In genomic region chr11:101441450-101442126, GRCm38 (mm10) we compare ENCODE assay signal across 8 mouse cellular contexts. TPM values are rescaled to one million over a fixed set of nuclear protein-coding genes. Genes with fewer than 3 reads are reported as not detected.
DNase-seq lines count a peak whose midpoint lies in the region; ATAC-seq and TF ChIP-seq lines count a peak whose summit lies in the region.
"Not testable (repeated sequence)": the region's sequence is repeated elsewhere in the genome, so short reads cannot be mapped to it uniquely, and the experiment has no call there.

No protein-coding gene starts in this region.

- not testable (repeated sequence) for TF ChIP-seq POLR2A in ES-Bruce4 (IDR thresholded peaks at IDR 0.05; ENCODE audit: insufficient read depth, low read length)

- H3K4me3 ChIP-seq in ES-Bruce4 (ENCODE audit: low read depth, low read length), result peak overlapping the region; percentile 40
- peak overlapping the region; percentile 83 for H3K4me3 ChIP-seq in embryonic facial prominence, embryonic 14.5 days (ENCODE audit: low read depth, low read length)
- H3K4me3 ChIP-seq in heart, embryonic 10.5 days, result peak overlapping the region; percentile 86
- peak overlapping the region; percentile 18 for H3K4me3 ChIP-seq in hindbrain, embryonic 14.5 days (replicated peaks; ENCODE audit: low read length)
- H3K4me3 ChIP-seq in kidney, postnatal 0 days (replicated peaks; ENCODE audit: low read depth, low read length), result peak overlapping the region; percentile 23; the same call in 1 of the 2 replicates
- peak overlapping the region; percentile 77 to 91 for H3K4me3 ChIP-seq in liver, embryonic 14.5 days (ENCODE audit: insufficient read depth in 1 of 2, low read depth in 2 of 2, low read length in 2 of 2)
- peak overlapping the region; percentile 87 for H3K4me3 ChIP-seq in midbrain, embryonic 11.5 days (ENCODE audit: low read depth, low read length)
- peak overlapping the region; percentile 27 for H3K4me3 ChIP-seq in neural tube, embryonic 15.5 days (replicated peaks)

- DNase-seq in embryonic facial prominence, embryonic 14.5 days (ENCODE audit: low spot score); heart, embryonic 10.5 days (ENCODE audit: low spot score); hindbrain, embryonic 14.5 days (ENCODE audit: low spot score); kidney, postnatal 0 days (ENCODE audit: low spot score); liver, embryonic 14.5 days (ENCODE audit: low read depth in 3 of 3, low spot score in 3 of 3); midbrain, embryonic 11.5 days (ENCODE audit: low spot score, missing footprints): not testable (repeated sequence)

- H3K27me3 ChIP-seq in ES-Bruce4 (ENCODE audit: control insufficient read depth, insufficient read depth, low read length, poor library complexity, severe bottlenecking); embryonic facial prominence, embryonic 14.5 days (replicated peaks; ENCODE audit: control insufficient read depth, insufficient read depth, low read length); heart, embryonic 10.5 days (ENCODE audit: insufficient read depth, poor library complexity, severe bottlenecking); hindbrain, embryonic 14.5 days (ENCODE audit: control insufficient read depth, insufficient read depth, low read length); kidney, postnatal 0 days (ENCODE audit: insufficient read depth, low read length); liver, embryonic 14.5 days (ENCODE audit: control insufficient read depth, insufficient read depth, low read length); midbrain, embryonic 11.5 days (ENCODE audit: control insufficient read depth, insufficient read depth, low read length); neural tube, embryonic 15.5 days (replicated peaks): not testable (repeated sequence)

- not testable (repeated sequence) for H3K4me1 ChIP-seq in ES-Bruce4 (ENCODE audit: control insufficient read depth, insufficient read depth, low read length); kidney, postnatal 0 days (replicated peaks; ENCODE audit: insufficient read depth, low read length); midbrain, embryonic 11.5 days (ENCODE audit: control insufficient read depth, insufficient read depth, low read length)
- H3K4me1 ChIP-seq in embryonic facial prominence, embryonic 14.5 days (ENCODE audit: control insufficient read depth, insufficient read depth, low read length), result peaks cover 10% of the 10 kb centered on the region
- H3K4me1 ChIP-seq in heart, embryonic 10.5 days, result peaks cover 10% of the 10 kb centered on the region
- peaks cover 14% of the 10 kb centered on the region for H3K4me1 ChIP-seq in hindbrain, embryonic 14.5 days (replicated peaks; ENCODE audit: control insufficient read depth, insufficient read depth, low read length)
- peaks cover 0 to 19% of the 10 kb centered on the region in 2 experiments; a peak in 3 of 4 replicates for H3K4me1 ChIP-seq in liver, embryonic 14.5 days (replicated peaks; ENCODE audit: control insufficient read depth in 2 of 2, insufficient read depth in 2 of 2, low read length in 1 of 2)
- peaks cover 22% of the 10 kb centered on the region for H3K4me1 ChIP-seq in neural tube, embryonic 15.5 days

- peak overlapping the region; percentile 80 for H3K4me2 ChIP-seq in embryonic facial prominence, embryonic 14.5 days (ENCODE audit: low read depth, low read length)
- peak overlapping the region; percentile 38 for H3K4me2 ChIP-seq in hindbrain, embryonic 14.5 days (replicated peaks)
- peak overlapping the region; percentile 49; the same call in 1 of the 2 replicates for H3K4me2 ChIP-seq in kidney, postnatal 0 days (ENCODE audit: low read length)
- peak overlapping the region; percentile 76 for H3K4me2 ChIP-seq in liver, embryonic 14.5 days (ENCODE audit: low read depth)
- not testable (repeated sequence) for H3K4me2 ChIP-seq in midbrain, embryonic 11.5 days
- peak overlapping the region; percentile 89 for H3K4me2 ChIP-seq in neural tube, embryonic 15.5 days

- H3K9me3 ChIP-seq in ES-Bruce4 (replicated peaks; ENCODE audit: control insufficient read depth, insufficient read depth, low read length, poor library complexity, severe bottlenecking); embryonic facial prominence, embryonic 14.5 days (ENCODE audit: control insufficient read depth, low read length); heart, embryonic 10.5 days; hindbrain, embryonic 14.5 days (ENCODE audit: control insufficient read depth, low read length); kidney, postnatal 0 days (replicated peaks; ENCODE audit: low read length); liver, embryonic 14.5 days (ENCODE audit: control insufficient read depth, low read length); midbrain, embryonic 11.5 days (ENCODE audit: control insufficient read depth, low read length); neural tube, embryonic 15.5 days (replicated peaks): not testable (repeated sequence)

- H3K36me3 ChIP-seq in ES-Bruce4 (ENCODE audit: control insufficient read depth, insufficient read depth, low read length, poor library complexity, severe bottlenecking), result peaks cover 29% of the 10 kb centered on the region
- peaks cover 28% of the 10 kb centered on the region for H3K36me3 ChIP-seq in embryonic facial prominence, embryonic 14.5 days (ENCODE audit: control insufficient read depth, insufficient read depth, low read length)
- peaks cover 32% of the 10 kb centered on the region for H3K36me3 ChIP-seq in heart, embryonic 10.5 days
- peaks cover 31% of the 10 kb centered on the region for H3K36me3 ChIP-seq in hindbrain, embryonic 14.5 days (replicated peaks; ENCODE audit: control insufficient read depth, insufficient read depth)
- H3K36me3 ChIP-seq in kidney, postnatal 0 days (ENCODE audit: insufficient read depth, low read length), result peaks cover 17% of the 10 kb centered on the region
- peaks cover 23% of the 10 kb centered on the region for H3K36me3 ChIP-seq in liver, embryonic 14.5 days (replicated peaks; ENCODE audit: control insufficient read depth, insufficient read depth, low read depth)
- peaks cover 12% of the 10 kb centered on the region; the same call in 1 of the 2 replicates for H3K36me3 ChIP-seq in midbrain, embryonic 11.5 days (ENCODE audit: control insufficient read depth, insufficient read depth, low read length)
- H3K36me3 ChIP-seq in neural tube, embryonic 15.5 days, result peaks cover 21% of the 10 kb centered on the region

- H3K27ac ChIP-seq in ES-Bruce4 (ENCODE audit: insufficient read depth, low read length); embryonic facial prominence, embryonic 14.5 days (replicated peaks; ENCODE audit: low read depth, low read length); hindbrain, embryonic 14.5 days; kidney, postnatal 0 days; midbrain, embryonic 11.5 days (ENCODE audit: low read depth, low read length): not testable (repeated sequence)
- peak overlapping the region; percentile 83; the same call in 1 of the 2 replicates for H3K27ac ChIP-seq in heart, embryonic 10.5 days
- H3K27ac ChIP-seq in liver, embryonic 14.5 days, result peak overlapping the region; percentile 46
- 0 out of 2 replicates have a peak overlapping the region, but pooled peaks have one; percentile 23 for H3K27ac ChIP-seq in neural tube, embryonic 15.5 days (replicated peaks)

- 43% methylated on average over 15 of the region's 15 CpGs for WGBS in embryonic facial prominence, embryonic 14.5 days
- WGBS in heart, embryonic 10.5 days, result 33% methylated on average over 15 of the region's 15 CpGs
- WGBS in hindbrain, embryonic 14.5 days, result 44% methylated on average over 15 of the region's 15 CpGs
- 36% methylated on average over 15 of the region's 15 CpGs for WGBS in kidney, postnatal 0 days
- 22% methylated on average over 15 of the region's 15 CpGs for WGBS in liver, embryonic 14.5 days (ENCODE audit: insufficient replicate concordance)
- 38% methylated on average over 15 of the region's 15 CpGs for WGBS in midbrain, embryonic 11.5 days
- WGBS in neural tube, embryonic 15.5 days, result 41% methylated on average over 15 of the region's 15 CpGs

- not testable (repeated sequence) for ATAC-seq in embryonic facial prominence, embryonic 14.5 days (ENCODE audit: low read depth); hindbrain, embryonic 14.5 days (ENCODE audit: low FRiP score); kidney, postnatal 0 days (replicated peaks; ENCODE audit: low FRiP score, low read depth); liver, embryonic 14.5 days (ENCODE audit: insufficient read depth); neural tube, embryonic 15.5 days (ENCODE audit: low FRiP score)
- ATAC-seq in midbrain, embryonic 11.5 days (ENCODE audit: low FRiP score), result peak; percentile 74; the same call in 1 of the 2 replicates

- TF ChIP-seq CTCF in ES-Bruce4 (IDR thresholded peaks at IDR 0.05; ENCODE audit: low read depth, low read length); kidney, postnatal 0 days (IDR thresholded peaks at IDR 0.05; ENCODE audit: low read depth); liver, embryonic 14.5 days (IDR thresholded peaks at IDR 0.05; ENCODE audit: low read depth): not testable (repeated sequence)

- H3K9ac ChIP-seq in ES-Bruce4 (ENCODE audit: low read depth, poor library complexity, severe bottlenecking); embryonic facial prominence, embryonic 14.5 days (ENCODE audit: low read depth, low read length); hindbrain, embryonic 14.5 days; kidney, postnatal 0 days (ENCODE audit: low read depth, low read length); midbrain, embryonic 11.5 days (ENCODE audit: low read length); neural tube, embryonic 15.5 days (replicated peaks): not testable (repeated sequence)
- H3K9ac ChIP-seq in liver, embryonic 14.5 days (replicated peaks), result peak overlapping the region; percentile 48

- not testable (repeated sequence) for TF ChIP-seq EP300 in ES-Bruce4 (IDR thresholded peaks at IDR 0.05; ENCODE audit: insufficient read depth, low read depth, low read length); liver, embryonic 14.5 days (IDR thresholded peaks at IDR 0.05; ENCODE audit: low read depth)

RNA-seq across cellular contexts. Expression of gene Rpl27, which starts 0.5 kb away (rescaled TPM):
- polyA plus RNA-seq in ES-Bruce4 (2011; ENCODE audit: insufficient read depth, insufficient read length, low read depth, missing spikeins), result 1,188 and 1,249 TPM in 2 replicates
- polyA plus RNA-seq in embryonic facial prominence, embryonic 14.5 days (2014; fragmentation: Nextera tagmentation; extraction: Ambion mirVana), result 376 and 406 TPM in 2 replicates
- polyA plus RNA-seq in heart, embryonic 10.5 days (2016; fragmentation: Nextera tagmentation; extraction: Ambion mirVana), result 311 and 360 TPM in 2 replicates
- polyA plus RNA-seq in hindbrain, embryonic 14.5 days (2014; fragmentation: Nextera tagmentation; extraction: Ambion mirVana), result 248 and 297 TPM in 2 replicates
- polyA plus RNA-seq in kidney, postnatal 0 days (2015; fragmentation: Nextera tagmentation; extraction: Ambion mirVana), result 396 and 448 TPM in 2 replicates
- 571 and 987 TPM in 2 replicates for polyA plus RNA-seq in liver, embryonic 14.5 days (2012; rRNA removed)
- polyA plus RNA-seq in liver, embryonic 14.5 days (2014; fragmentation: Nextera tagmentation; extraction: Ambion mirVana), result 295 and 303 TPM in 2 replicates
- polyA plus RNA-seq in midbrain, embryonic 11.5 days (2014; fragmentation: Nextera tagmentation; extraction: Ambion mirVana), result 385 and 399 TPM in 2 replicates
- 245 and 254 TPM in 2 replicates for polyA plus RNA-seq in neural tube, embryonic 15.5 days (2015; fragmentation: Nextera tagmentation; extraction: Ambion mirVana)

RNA-seq across cellular contexts. Expression of gene Ifi35, which starts 6.6 kb away (rescaled TPM):
- 6.7 and 9.0 TPM in 2 replicates for polyA plus RNA-seq in ES-Bruce4 (2011; ENCODE audit: insufficient read depth, insufficient read length, low read depth, missing spikeins)
- 14.1 and 14.3 TPM in 2 replicates for polyA plus RNA-seq in embryonic facial prominence, embryonic 14.5 days (2014; fragmentation: Nextera tagmentation; extraction: Ambion mirVana)
- polyA plus RNA-seq in heart, embryonic 10.5 days (2016; fragmentation: Nextera tagmentation; extraction: Ambion mirVana), result 9.4 and 9.8 TPM in 2 replicates
- 2.6 and 5.4 TPM in 2 replicates for polyA plus RNA-seq in hindbrain, embryonic 14.5 days (2014; fragmentation: Nextera tagmentation; extraction: Ambion mirVana)
- 30.0 and 30.8 TPM in 2 replicates for polyA plus RNA-seq in kidney, postnatal 0 days (2015; fragmentation: Nextera tagmentation; extraction: Ambion mirVana)
- polyA plus RNA-seq in liver, embryonic 14.5 days (2012; rRNA removed), result 14.0 and 17.2 TPM in 2 replicates
- 21.3 and 22.1 TPM in 2 replicates for polyA plus RNA-seq in liver, embryonic 14.5 days (2014; fragmentation: Nextera tagmentation; extraction: Ambion mirVana)
- 2.7 and 4.1 TPM in 2 replicates for polyA plus RNA-seq in midbrain, embryonic 11.5 days (2014; fragmentation: Nextera tagmentation; extraction: Ambion mirVana)
- 3.9 and 17.0 TPM in 2 replicates for polyA plus RNA-seq in neural tube, embryonic 15.5 days (2015; fragmentation: Nextera tagmentation; extraction: Ambion mirVana)

RNA-seq across cellular contexts. Expression of gene Ptges3l, which starts 16.5 kb away (rescaled TPM):
- not detected in 2 replicates for polyA plus RNA-seq in ES-Bruce4 (2011; ENCODE audit: insufficient read depth, insufficient read length, low read depth, missing spikeins)
- polyA plus RNA-seq in embryonic facial prominence, embryonic 14.5 days (2014; fragmentation: Nextera tagmentation; extraction: Ambion mirVana), result 35.5 and 37.1 TPM in 2 replicates
- polyA plus RNA-seq in heart, embryonic 10.5 days (2016; fragmentation: Nextera tagmentation; extraction: Ambion mirVana), result 57.6 and 95.1 TPM in 2 replicates
- 1.9 and 2.2 TPM in 2 replicates for polyA plus RNA-seq in hindbrain, embryonic 14.5 days (2014; fragmentation: Nextera tagmentation; extraction: Ambion mirVana)
- 8.7 and 11.5 TPM in 2 replicates for polyA plus RNA-seq in kidney, postnatal 0 days (2015; fragmentation: Nextera tagmentation; extraction: Ambion mirVana)
- polyA plus RNA-seq in liver, embryonic 14.5 days (2012; rRNA removed), result 0.29 and 0.74 TPM in 2 replicates
- polyA plus RNA-seq in liver, embryonic 14.5 days (2014; fragmentation: Nextera tagmentation; extraction: Ambion mirVana), result 0.53 and 0.86 TPM in 2 replicates
- polyA plus RNA-seq in midbrain, embryonic 11.5 days (2014; fragmentation: Nextera tagmentation; extraction: Ambion mirVana), result 1.7 and 2.4 TPM in 2 replicates
- polyA plus RNA-seq in neural tube, embryonic 15.5 days (2015; fragmentation: Nextera tagmentation; extraction: Ambion mirVana), result 4.3 and 4.5 TPM in 2 replicates

RNA-seq across cellular contexts. Expression of gene Rundc1, which starts 16.7 kb away (rescaled TPM):
- 5.4 and 5.8 TPM in 2 replicates for polyA plus RNA-seq in ES-Bruce4 (2011; ENCODE audit: insufficient read depth, insufficient read length, low read depth, missing spikeins)
- 16.2 and 17.3 TPM in 2 replicates for polyA plus RNA-seq in embryonic facial prominence, embryonic 14.5 days (2014; fragmentation: Nextera tagmentation; extraction: Ambion mirVana)
- 16.1 and 18.3 TPM in 2 replicates for polyA plus RNA-seq in heart, embryonic 10.5 days (2016; fragmentation: Nextera tagmentation; extraction: Ambion mirVana)
- 23.1 and 24.1 TPM in 2 replicates for polyA plus RNA-seq in hindbrain, embryonic 14.5 days (2014; fragmentation: Nextera tagmentation; extraction: Ambion mirVana)
- polyA plus RNA-seq in kidney, postnatal 0 days (2015; fragmentation: Nextera tagmentation; extraction: Ambion mirVana), result 17.9 and 19.6 TPM in 2 replicates
- 3.4 and 3.9 TPM in 2 replicates for polyA plus RNA-seq in liver, embryonic 14.5 days (2012; rRNA removed)
- polyA plus RNA-seq in liver, embryonic 14.5 days (2014; fragmentation: Nextera tagmentation; extraction: Ambion mirVana), result 2.9 and 3.0 TPM in 2 replicates
- 12.6 and 15.0 TPM in 2 replicates for polyA plus RNA-seq in midbrain, embryonic 11.5 days (2014; fragmentation: Nextera tagmentation; extraction: Ambion mirVana)
- polyA plus RNA-seq in neural tube, embryonic 15.5 days (2015; fragmentation: Nextera tagmentation; extraction: Ambion mirVana), result 28.7 and 29.0 TPM in 2 replicates

RNA-seq across cellular contexts. Expression of gene Gm27029, which starts 17.0 kb away (rescaled TPM):
- polyA plus RNA-seq in ES-Bruce4 (2011; ENCODE audit: insufficient read depth, insufficient read length, low read depth, missing spikeins), result 8.8 and 9.4 TPM in 2 replicates
- polyA plus RNA-seq in embryonic facial prominence, embryonic 14.5 days (2014; fragmentation: Nextera tagmentation; extraction: Ambion mirVana), result 13.4 and 16.0 TPM in 2 replicates
- 18.5 and 26.1 TPM in 2 replicates for polyA plus RNA-seq in heart, embryonic 10.5 days (2016; fragmentation: Nextera tagmentation; extraction: Ambion mirVana)
- 7.3 and 8.8 TPM in 2 replicates for polyA plus RNA-seq in hindbrain, embryonic 14.5 days (2014; fragmentation: Nextera tagmentation; extraction: Ambion mirVana)
- polyA plus RNA-seq in kidney, postnatal 0 days (2015; fragmentation: Nextera tagmentation; extraction: Ambion mirVana), result 4.0 and 4.5 TPM in 2 replicates
- 0.17 and 0.84 TPM in 2 replicates for polyA plus RNA-seq in liver, embryonic 14.5 days (2012; rRNA removed)
- polyA plus RNA-seq in liver, embryonic 14.5 days (2014; fragmentation: Nextera tagmentation; extraction: Ambion mirVana), result 2.6 and 3.5 TPM in 2 replicates
- 7.6 and 9.9 TPM in 2 replicates for polyA plus RNA-seq in midbrain, embryonic 11.5 days (2014; fragmentation: Nextera tagmentation; extraction: Ambion mirVana)
- polyA plus RNA-seq in neural tube, embryonic 15.5 days (2015; fragmentation: Nextera tagmentation; extraction: Ambion mirVana), result 7.7 and 10.6 TPM in 2 replicates

Comparison
In these comparisons a context has a peak if more than half of its experiments do, and no peak if none do; other contexts are left out.
1. H3K4me3 ChIP-seq: peak in every context shown above with its lines; median percentile 87 in midbrain, embryonic 11.5 days; 86 in heart, embryonic 10.5 days; 84 in liver, embryonic 14.5 days; 83 in embryonic facial prominence, embryonic 14.5 days; 40 in ES-Bruce4; 27 in neural tube, embryonic 15.5 days; 23 in kidney, postnatal 0 days; 18 in hindbrain, embryonic 14.5 days.